Mouse (Mus musculus): Measurements from ENCODE around the gene Trpm2.
A peak's percentile ranks its signal among the peaks of the same experiment; 100 is the strongest.

- TF ChIP-seq CTCF (IDR thresholded peaks at IDR 0.05; ENCODE audit: extremely low read depth, insufficient read length, insufficient replicate concordance, low read depth, low read length) (peak; percentile 85; the same call in 1 of the 2 replicates), POLR2A (IDR thresholded peaks at IDR 0.05; ENCODE audit: low read depth, low read length) (no peak)
Measured at GRCm38 (mm10) chr10:77916636-77917335, 53.6 kb downstream of the Trpm2 start.
